Mouse (Mus musculus) heart, embryonic 12.5 days (tissue): ENCODE data around the gene Fbxl16. TPM values are rescaled to one million over a fixed set of nuclear protein-coding genes. Genes with fewer than 3 reads are reported as not detected.
A peak's percentile ranks its signal among the peaks of the same experiment; 100 is the strongest.

ENCODE experiments used
- ATAC-seq: fragments of 200-750 bp; cut with Nextera tagmentation; 2 replicates; pipeline ENCODE4 v1.8.0; 2017; ENCODE audit warnings: moderate TSS enrichment, moderate library complexity; ENCODE audit not compliant: insufficient number of reproducible peaks, low FRiP score
- H3K27ac ChIP-seq: fragments of 300-500 bp; sonication (generic); 2 replicates; pipeline ENCODE4 v1.5.1; 2016; ENCODE audit warnings: mild to moderate bottlenecking, moderate library complexity; ENCODE audit not compliant: poor library complexity, severe bottlenecking
- H3K27me3 ChIP-seq: fragments of 300-500 bp; sonication (generic); replicated peaks from 2 replicates; pipeline ENCODE4 v1.6.1; 2016; ENCODE audit warnings: mild to moderate bottlenecking, moderate library complexity
- H3K36me3 ChIP-seq: fragments of 300-500 bp; sonication (generic); 2 replicates; pipeline ENCODE4 v1.6.1; 2016; ENCODE audit warnings: mild to moderate bottlenecking, moderate library complexity
- H3K4me1 ChIP-seq: fragments of 300-500 bp; sonication (generic); replicated peaks from 2 replicates; pipeline ENCODE4 v1.6.1; 2016; ENCODE audit warnings: mild to moderate bottlenecking
- H3K4me2 ChIP-seq: fragments of 300-500 bp; sonication (generic); 2 replicates; pipeline ENCODE4 v1.6.1; 2016; ENCODE audit warnings: mild to moderate bottlenecking, moderate library complexity
- H3K4me3 ChIP-seq: fragments of 300-500 bp; sonication (generic); 2 replicates; pipeline ENCODE4 v1.5.1; 2016; ENCODE audit warnings: mild to moderate bottlenecking
- H3K9ac ChIP-seq: fragments of 300-500 bp; sonication (generic); 2 replicates; pipeline ENCODE4 v1.6.1; 2016; ENCODE audit warnings: mild to moderate bottlenecking, moderate library complexity
- H3K9me3 ChIP-seq: fragments of 300-500 bp; sonication (generic); replicated peaks from 2 replicates; pipeline ENCODE4 v1.6.1; 2016; ENCODE audit warnings: mild to moderate bottlenecking, moderate library complexity
- WGBS: fragments of 180-500 bp; shearing (Covaris S2); methylation state at CpG from one replicate; pipeline ENCODE4 v1.1.7; 2016; 5-methylcytosine and 5-hydroxymethylcytosine counted together
- polyA plus RNA-seq: library from polyadenylated mRNA; unstranded; fragments of >200 nt; fragmentation: Nextera tagmentation; extraction: Ambion mirVana; gene quantifications from 2 replicates; pipeline ENCODE4 v1.2.1, GENCODE M21; 2016

Fbxl16 gene
- polyA plus RNA-seq, 1 experiment from 2014 or later, result 1.4 TPM

- Histone ChIP-seq H3K27me3 (no peaks in the 10 kb centered on the region), H3K36me3 (peaks cover 71% of the 10 kb centered on the region), H3K9ac (peak within 1 kb of the TSS; percentile 97), H3K4me2 (peak within 1 kb of the TSS; percentile 87), H3K4me1 (peaks cover 15% of the 10 kb centered on the region), H3K9me3 (no peaks in the 10 kb centered on the region), H3K4me3 (peak within 1 kb of the TSS; percentile 88), H3K27ac (peak within 1 kb of the TSS; percentile 85)
- WGBS, result 0% methylated on average over 21 of the region's 21 CpGs
- ATAC-seq, result peak; percentile 94
Observed at GRCm38 (mm10) chr17:25844396-25844901, 35.6 kb downstream of the Fbxl16 start, which contains the start of gene Rhot2. TSS of gene Rhot2 (minus strand) at chr17:25844851.

GRCm38 (mm10) chr17:25860229-25860628, 51.3 kb downstream of the Fbxl16 start:
- H3K9ac ChIP-seq, result peak overlapping the region; percentile 89; the same call in 1 of the 2 replicates
- 88% methylated on average over 6 of the region's 6 CpGs for WGBS
- no peak overlapping the region for H3K27ac ChIP-seq
- ATAC-seq, result no peak
- H3K4me3 ChIP-seq, result no peak overlapping the region; the same call in 1 of the 2 replicates
- H3K9me3 ChIP-seq, result no peaks in the 10 kb centered on the region
- H3K4me2 ChIP-seq, result peak overlapping the region; percentile 94
- peaks cover 22% of the 10 kb centered on the region for H3K4me1 ChIP-seq
- no peaks in the 10 kb centered on the region for H3K27me3 ChIP-seq
- H3K36me3 ChIP-seq, result peaks cover 26% of the 10 kb centered on the region

- peaks cover 21% of the 10 kb centered on the region for H3K36me3 ChIP-seq
- 4% methylated on average over 65 of the region's 65 CpGs for WGBS
- peak within 1 kb of the TSS; percentile 84 for H3K4me3 ChIP-seq
- H3K27me3 ChIP-seq, result no peaks in the 10 kb centered on the region
- ATAC-seq, result peak; percentile 93
- H3K27ac ChIP-seq, result peak within 1 kb of the TSS; percentile 75
- no peaks in the 10 kb centered on the region for H3K9me3 ChIP-seq
- H3K4me2 ChIP-seq, result peak within 1 kb of the TSS; percentile 94
- H3K4me1 ChIP-seq, result peaks cover 28% of the 10 kb centered on the region
- peak within 1 kb of the TSS; percentile 89 for H3K9ac ChIP-seq
Observed at GRCm38 (mm10) chr17:25860832-25861703, 52.2 kb downstream of the Fbxl16 start, which contains the start of gene Wdr90. TSS of gene Wdr90 (minus strand) at chr17:25861501.

DNA sequence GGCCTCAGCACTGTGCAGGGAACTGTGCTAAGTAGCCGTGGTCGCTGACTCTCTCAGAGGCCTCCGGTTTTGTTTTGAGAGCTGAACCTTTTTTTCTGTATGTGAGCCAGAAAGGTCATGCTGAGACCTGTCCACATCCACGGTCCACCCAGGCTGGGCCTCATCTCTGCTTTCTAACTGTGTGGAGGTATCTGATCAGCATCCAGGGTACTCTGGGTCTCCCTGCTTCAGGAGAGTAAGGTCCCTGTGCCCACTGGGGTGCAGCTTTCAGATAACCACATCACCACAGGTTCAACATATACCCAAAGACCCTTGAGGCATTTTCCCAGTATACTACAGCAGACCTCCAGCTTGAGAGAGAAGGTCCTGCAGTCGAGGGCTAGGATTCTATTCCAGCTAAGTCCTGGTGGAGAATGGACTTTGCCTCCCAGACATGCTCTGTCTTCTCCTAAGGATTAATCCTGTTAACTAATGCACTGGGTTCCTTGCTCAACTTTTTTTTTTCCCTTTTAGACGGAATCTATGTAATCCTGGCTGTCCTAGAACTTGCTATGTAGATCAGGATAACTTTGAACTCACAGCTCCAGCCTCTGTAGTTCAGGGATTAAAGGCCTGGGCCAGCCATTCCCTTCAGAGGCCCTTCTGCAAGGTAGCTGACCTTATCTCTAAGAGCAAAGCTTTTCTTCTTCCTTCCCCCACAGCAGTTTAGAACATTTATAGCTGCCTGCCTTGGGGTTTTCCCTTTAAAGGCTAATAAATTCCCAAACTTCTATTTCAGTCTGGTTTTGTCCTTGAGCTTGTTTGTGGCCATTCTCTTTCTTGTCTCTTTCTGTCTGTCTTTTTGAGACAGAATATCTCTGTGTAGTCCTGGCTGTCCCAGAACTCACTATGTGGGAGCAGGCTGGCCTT, 53.1 kb downstream of the Fbxl16 start:
- 14% methylated on average over 6 of the region's 6 CpGs for WGBS
- Histone ChIP-seq H3K36me3 (peaks cover 29% of the 10 kb centered on the region), H3K9me3 (no peaks in the 10 kb centered on the region), H3K9ac (peak overlapping the region; percentile 89), H3K4me3 (peak overlapping the region; percentile 84), H3K4me1 (peaks cover 36% of the 10 kb centered on the region), H3K4me2 (peak overlapping the region; percentile 94), H3K27ac (peak overlapping the region; percentile 75), H3K27me3 (no peaks in the 10 kb centered on the region)
- peak; percentile 16; the same call in 1 of the 2 replicates for ATAC-seq

- Histone ChIP-seq H3K36me3 (peaks cover 29% of the 10 kb centered on the region), H3K9me3 (no peaks in the 10 kb centered on the region), H3K27ac (no peak overlapping the region), H3K4me3 (no peak overlapping the region), H3K9ac (no peak overlapping the region), H3K4me1 (peaks cover 46% of the 10 kb centered on the region), H3K27me3 (no peaks in the 10 kb centered on the region), H3K4me2 (no peak overlapping the region)
- 86% methylated on average over 6 of the region's 6 CpGs for WGBS
- no peak for ATAC-seq
Observed at GRCm38 (mm10) chr17:25863681-25864080, 54.8 kb downstream of the Fbxl16 start.

DNA sequence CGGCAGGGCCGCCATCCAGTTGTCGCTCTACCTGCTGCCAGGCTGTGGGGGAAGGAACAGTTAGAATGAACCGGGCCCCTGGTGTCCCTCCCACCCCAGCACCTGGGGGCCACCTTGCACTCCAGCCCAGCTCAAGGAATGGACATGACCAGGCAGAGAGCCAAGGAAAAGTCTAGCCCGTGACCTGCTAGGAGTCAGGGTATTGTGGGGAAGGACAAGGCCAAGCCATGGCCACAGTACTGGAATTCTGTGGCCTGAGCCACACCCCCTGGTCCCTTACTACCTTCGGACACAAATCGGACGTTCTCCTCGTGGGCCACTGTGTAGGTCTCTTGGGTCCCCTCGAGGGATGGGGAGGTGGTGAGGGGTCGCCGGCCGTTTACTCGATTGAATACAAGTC, 55.4 kb downstream of the Fbxl16 start:
- Histone ChIP-seq H3K4me1 (peaks cover 51% of the 10 kb centered on the region), H3K4me3 (no peak overlapping the region), H3K9ac (no peak overlapping the region), H3K9me3 (no peaks in the 10 kb centered on the region), H3K4me2 (no peak overlapping the region), H3K36me3 (peaks cover 29% of the 10 kb centered on the region), H3K27ac (no peak overlapping the region), H3K27me3 (no peaks in the 10 kb centered on the region)
- WGBS, result 92% methylated on average over 14 of the region's 14 CpGs
- ATAC-seq, result no peak

GRCm38 (mm10) chr17:25865288-25865687, 56.4 kb downstream of the Fbxl16 start:
- WGBS, result 85% methylated on average over 11 of the region's 11 CpGs
- Histone ChIP-seq H3K9me3 (no peaks in the 10 kb centered on the region), H3K4me3 (no peak overlapping the region), H3K4me1 (peaks cover 49% of the 10 kb centered on the region), H3K27ac (no peak overlapping the region), H3K27me3 (no peaks in the 10 kb centered on the region), H3K36me3 (peaks cover 29% of the 10 kb centered on the region), H3K9ac (peak overlapping the region; percentile 35; the same call in 1 of the 2 replicates), H3K4me2 (no peak overlapping the region)
- ATAC-seq, result no peak

- H3K27ac ChIP-seq, result no peak overlapping the region
- WGBS, result 92% methylated on average over 3 of the region's 3 CpGs
- ATAC-seq, result no peak
- no peak overlapping the region for H3K4me3 ChIP-seq
- H3K4me2 ChIP-seq, result peak overlapping the region; percentile 89
- no peaks in the 10 kb centered on the region for H3K9me3 ChIP-seq
- H3K9ac ChIP-seq, result 0 out of 2 replicates have a peak overlapping the region, but pooled peaks have one; percentile 35
- no peaks in the 10 kb centered on the region for H3K27me3 ChIP-seq
- peaks cover 41% of the 10 kb centered on the region for H3K4me1 ChIP-seq
- H3K36me3 ChIP-seq, result peaks cover 29% of the 10 kb centered on the region
Observed at GRCm38 (mm10) chr17:25866172-25866571, 57.3 kb downstream of the Fbxl16 start.

DNA sequence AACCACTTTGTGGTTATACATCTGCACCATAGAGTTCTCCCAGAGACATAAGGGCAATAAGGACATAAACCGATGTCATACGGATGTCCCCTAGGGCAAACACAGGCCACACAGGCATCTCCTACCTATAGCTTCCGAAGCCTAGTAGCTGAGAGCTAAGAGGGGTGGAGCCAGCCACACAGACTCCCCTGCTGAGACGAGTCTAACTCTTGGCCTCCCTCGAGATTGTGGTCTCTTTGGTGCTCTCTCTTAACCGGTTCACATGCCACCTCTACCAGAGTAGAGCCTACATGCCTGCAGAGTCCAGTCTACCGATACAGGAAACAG, 58.6 kb downstream of the Fbxl16 start:
- ATAC-seq, result peak; percentile 24; the same call in 1 of the 2 replicates
- peak overlapping the region; percentile 78 for H3K4me3 ChIP-seq
- H3K27ac ChIP-seq, result peak overlapping the region; percentile 94
- H3K36me3 ChIP-seq, result peaks cover 29% of the 10 kb centered on the region
- H3K4me1 ChIP-seq, result peaks cover 31% of the 10 kb centered on the region
- peak overlapping the region; percentile 93 for H3K9ac ChIP-seq
- H3K9me3 ChIP-seq, result no peaks in the 10 kb centered on the region
- H3K4me2 ChIP-seq, result peak overlapping the region; percentile 89
- no peaks in the 10 kb centered on the region for H3K27me3 ChIP-seq
- WGBS, result 14% methylated on average over 7 of the region's 7 CpGs

DNA sequence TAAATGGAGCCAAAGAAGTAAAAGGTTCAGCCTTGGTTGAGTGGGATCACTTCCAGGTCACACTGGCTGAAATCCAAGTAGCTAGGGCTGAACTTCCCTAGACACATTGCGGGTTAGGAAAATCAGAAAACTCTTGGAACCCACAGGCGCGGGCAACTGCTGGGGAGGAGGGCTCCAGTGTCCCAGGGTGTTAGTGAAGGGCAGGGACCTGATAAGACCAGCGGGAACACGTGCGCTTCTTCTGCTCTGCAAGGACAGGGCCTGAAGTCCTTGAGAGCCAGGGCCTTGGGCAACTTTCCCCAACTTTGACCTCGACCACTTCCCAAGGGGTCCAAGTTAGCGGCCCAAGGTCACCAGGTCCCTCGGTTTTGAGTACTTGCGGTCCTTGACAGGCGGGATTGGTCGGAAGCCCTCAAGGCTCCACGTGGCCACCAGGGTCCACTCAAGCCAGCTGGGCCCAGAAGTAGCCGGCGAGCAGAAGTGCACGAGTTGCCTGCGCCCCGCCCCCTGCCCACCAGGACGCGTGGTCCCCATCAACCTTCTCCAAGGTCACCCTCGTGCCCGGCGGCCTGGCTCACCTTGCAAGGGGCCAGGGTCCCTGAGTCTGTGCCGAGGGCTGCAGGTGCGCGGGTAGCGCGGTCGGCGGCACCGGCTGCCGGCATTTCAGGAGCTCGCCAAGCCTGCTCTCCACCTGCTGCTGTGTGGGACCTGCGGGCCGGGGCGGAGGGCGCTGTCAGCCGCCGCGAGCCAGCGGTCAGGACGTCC, 59.1 kb downstream of the Fbxl16 start:
- Histone ChIP-seq H3K27me3 (no peaks in the 10 kb centered on the region), H3K27ac (peak overlapping the region; percentile 94), H3K4me1 (peaks cover 31% of the 10 kb centered on the region), H3K9ac (peak overlapping the region; percentile 93), H3K9me3 (no peaks in the 10 kb centered on the region), H3K4me2 (peak overlapping the region; percentile 89), H3K4me3 (peak overlapping the region; percentile 78), H3K36me3 (peaks cover 29% of the 10 kb centered on the region)
- under 1% methylated on average over 42 of the region's 42 CpGs for WGBS
- peak; percentile 68 for ATAC-seq
